Mouse (Mus musculus) heart, adult 18-20 months (tissue): ENCODE measurements at regions not wholly inside any gene's neighbourhood (a gene's known extent, or its start where the extent isn't known, plus 50 kb on each side); places are given as distances from the start of the nearest gene placed in this dataset.
A peak's percentile ranks its signal among the peaks of the same experiment; 100 is the strongest.

Experiments
- DNase-seq, 2 experiments: peaks; one replicate each; pipeline ENCODE4 v3.0.0; 2021 to 2022; ENCODE audit warnings: mixed read lengths in 1 of 2

DNA sequence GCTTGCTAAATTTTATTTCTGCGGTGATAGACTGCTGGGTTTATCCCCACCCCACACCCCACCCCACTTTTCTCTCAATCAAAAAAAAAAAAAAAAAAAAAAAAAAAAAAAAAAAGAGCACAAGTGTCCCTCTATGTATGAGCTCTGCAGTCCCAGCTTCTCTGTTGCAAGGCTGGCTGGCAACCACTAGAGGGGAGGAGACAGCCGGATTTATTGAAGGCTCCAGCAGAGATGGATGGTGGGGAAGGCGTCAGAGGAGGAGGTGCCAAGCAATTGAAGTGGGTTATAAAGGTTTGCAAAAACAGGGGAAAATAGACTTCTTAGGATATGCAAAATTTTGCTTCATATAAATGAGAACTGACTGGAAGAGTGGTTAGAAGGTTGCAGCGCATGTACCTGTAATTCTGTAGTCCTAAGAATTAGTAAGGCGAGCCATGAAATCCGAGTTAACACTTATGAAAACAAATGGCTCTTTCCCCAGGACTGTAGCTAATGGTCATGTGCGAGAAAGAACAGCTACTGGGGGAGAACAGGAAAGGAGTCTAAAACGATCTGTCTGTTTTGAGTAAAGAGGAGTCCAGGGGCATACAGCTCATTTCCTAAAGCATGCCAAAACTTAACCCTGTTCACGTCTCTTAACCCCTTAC is 885.1 kb upstream of the Pou3f3 start:
- peak; percentile 0 to 5 for DNase-seq

DNA sequence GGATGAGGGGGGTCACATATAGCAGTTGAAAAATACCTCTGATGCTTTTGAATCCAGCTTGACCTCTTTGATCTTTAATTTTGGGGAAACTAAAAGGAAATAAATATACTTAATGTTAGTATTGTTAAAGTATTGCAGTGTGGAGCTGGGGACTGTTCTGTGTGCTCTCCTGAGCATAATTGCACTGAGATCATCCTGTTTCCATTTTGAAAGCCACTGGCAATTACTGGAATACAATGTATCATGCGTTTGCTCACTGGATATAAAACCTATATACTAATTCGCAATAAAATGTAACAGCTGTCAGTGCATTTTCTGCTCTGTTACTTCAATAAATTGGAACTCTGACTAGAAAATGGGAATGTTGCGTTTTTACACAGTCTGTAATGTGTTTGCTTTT is 884.4 kb upstream of the Pou3f3 start:
- no peak for DNase-seq

DNA sequence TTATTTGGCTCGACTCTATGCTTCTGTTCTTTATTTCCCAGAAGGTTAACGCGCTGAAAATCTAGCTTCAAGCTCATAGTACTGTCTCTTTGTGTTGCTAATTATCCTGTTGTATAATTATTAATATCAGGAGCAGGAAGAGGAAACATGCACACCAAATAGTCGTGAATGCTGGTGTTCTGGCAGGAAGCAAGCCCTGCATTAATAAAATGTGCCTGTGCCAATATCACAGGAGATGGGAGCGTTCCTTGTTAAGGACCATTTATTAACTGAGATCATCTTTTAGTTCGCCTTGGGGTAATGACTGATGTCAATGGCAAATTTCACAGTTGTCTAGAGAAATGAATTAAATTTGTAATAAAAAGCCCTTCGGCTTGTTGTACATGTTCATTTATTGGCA is 883.5 kb upstream of the Pou3f3 start:
- DNase-seq: no peak

DNA sequence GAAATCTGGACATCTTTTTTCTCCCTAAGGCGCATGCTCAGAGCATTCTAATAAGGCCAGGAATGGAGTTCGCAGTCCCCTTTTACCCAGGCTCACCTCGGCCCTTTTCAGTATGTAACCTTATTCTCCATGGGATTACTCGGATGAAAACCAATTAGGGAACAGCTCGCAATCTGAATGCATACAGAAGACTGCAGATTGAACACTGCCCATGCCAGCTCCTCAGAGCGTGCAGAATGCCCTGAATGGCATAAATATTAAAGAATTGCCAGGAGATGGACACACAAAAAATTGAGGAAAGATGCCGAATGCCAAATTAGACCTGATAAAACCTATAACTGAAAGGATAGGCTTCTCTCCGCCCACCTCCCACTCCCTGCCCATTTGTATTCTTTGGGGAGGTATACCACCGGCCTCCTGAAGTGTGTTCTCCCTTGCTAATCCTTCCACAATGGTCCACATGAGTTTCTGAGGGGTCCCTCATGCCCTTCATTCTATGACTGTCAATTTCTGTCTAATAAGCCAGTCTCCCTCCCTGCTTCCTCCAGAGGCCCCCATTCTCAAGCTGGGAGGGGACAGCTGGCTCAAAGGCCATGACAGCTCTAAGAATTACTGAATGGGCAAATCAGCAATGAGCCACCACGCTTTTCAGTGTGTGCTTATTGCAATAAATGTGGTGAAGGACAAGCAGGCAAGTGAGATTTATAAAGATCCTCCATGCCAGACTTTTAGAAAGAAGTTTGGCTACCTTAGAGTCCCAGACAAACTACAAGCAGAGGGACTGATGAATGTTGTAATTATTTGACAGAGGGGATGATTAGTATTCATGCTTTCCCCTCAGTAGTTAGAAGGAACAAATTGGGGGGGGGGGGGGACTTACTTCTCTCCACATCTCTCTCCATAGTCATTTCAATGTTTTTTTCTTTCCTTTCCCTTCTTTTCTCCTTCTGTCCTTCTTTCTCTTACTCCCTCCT is 881.2 kb upstream of the Pou3f3 start:
- DNase-seq: no peak

DNA sequence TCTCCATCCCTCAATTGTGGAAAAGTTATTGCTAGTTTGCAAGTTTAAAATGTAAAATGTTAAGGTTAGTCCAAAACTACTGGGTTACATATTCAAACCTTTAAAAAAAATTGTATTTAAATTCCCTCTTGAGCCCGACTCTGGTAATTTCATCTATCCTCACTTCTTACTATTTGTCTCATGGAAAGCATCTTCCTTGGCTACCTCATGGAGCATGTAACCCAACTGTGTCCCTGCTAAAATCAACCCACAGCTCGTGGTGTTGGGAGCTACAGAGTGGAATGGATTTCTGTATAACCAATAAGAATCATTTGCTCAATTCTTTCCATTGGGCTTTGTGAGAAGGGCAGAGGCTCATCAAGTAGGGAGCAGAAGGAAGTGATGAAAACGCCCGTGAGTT is 880.5 kb upstream of the Pou3f3 start:
- no peak for DNase-seq

DNA sequence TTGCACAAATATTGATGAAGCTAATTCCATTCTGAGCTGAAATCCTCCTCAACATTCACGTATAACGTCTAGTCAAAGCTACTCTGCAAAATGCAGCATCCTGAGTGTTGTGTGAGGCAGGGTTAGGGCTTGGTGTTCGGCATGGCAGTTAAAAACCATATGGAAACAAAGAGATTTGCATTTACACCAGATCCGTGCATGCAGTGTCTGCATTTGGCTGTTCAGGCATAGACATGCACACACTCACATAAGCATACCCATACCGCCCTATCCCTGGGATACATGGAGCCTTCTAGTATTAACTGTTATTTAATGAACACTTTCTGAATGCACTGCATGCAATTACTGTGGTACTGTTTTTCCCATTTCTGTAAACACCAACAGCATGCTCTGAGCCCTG is 872.8 kb upstream of the Pou3f3 start:
- no peak for DNase-seq

DNA sequence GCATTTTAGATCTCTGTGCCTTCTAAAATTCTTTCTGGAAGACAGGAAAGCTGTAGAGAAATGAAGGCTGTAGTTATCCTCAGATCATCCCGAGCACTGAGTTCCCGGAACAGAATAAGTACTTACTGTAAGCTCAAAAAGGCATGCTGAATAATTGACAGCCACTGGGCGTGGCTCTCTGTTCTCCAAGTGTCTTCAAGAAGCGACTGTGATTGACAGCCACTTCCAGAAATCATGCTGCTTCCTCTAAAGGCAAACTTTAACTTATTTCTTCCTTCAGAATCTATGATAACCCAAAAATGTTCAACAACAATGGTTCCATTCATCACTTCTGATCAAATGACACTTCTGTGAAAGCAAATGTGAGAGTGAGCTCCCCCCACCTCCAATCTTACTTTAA is 870.3 kb upstream of the Pou3f3 start:
- no peak for DNase-seq

DNA sequence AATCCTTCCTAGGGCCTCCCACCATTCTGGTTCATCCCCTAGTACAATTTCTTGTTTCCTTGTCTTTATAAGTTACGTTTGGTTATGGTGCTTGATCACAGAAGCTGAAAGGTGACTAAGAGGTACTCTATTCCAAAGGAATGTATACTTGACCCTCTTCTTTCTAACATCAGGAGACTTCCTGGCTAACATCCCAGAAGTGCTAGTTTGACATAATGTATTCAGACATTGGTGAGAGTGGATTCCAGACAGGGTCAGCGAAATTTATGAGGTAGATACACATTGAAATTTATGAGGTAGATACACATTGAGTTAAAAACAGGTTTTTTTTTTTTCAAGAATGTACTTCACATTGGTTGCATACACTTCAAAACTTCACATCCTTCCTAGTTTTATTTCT is 863.9 kb upstream of the Pou3f3 start:
- DNase-seq: no peak
